ENCODE assay signal across 9 mouse cellular contexts in genomic region chr1:95397188-95397587, GRCm38 (mm10).
DNase-seq lines count a peak whose midpoint lies in the region; ATAC-seq and TF ChIP-seq lines count a peak whose summit lies in the region.
"Had no signal": no experiment of that assay in that cellular context is flagged by ENCODE, and none has a peak within 500 bp of the region (broad histone marks: within the 10 kb centered on the region; RNA-seq: fewer than 3 reads in every experiment).

No protein-coding gene starts in this region.

- TF ChIP-seq EP300 in stomach, postnatal 0 days (optimal IDR thresholded peaks at IDR 0.05): no peak

- H3K4me3 ChIP-seq in midbrain, embryonic 12.5 days: no peak overlapping the region
- no peak overlapping the region for H3K4me3 ChIP-seq in midbrain, embryonic 11.5 days (ENCODE audit: low read depth, low read length)
- no peak overlapping the region for H3K4me3 ChIP-seq in stomach, postnatal 0 days (ENCODE audit: low read depth, low read length)
- H3K4me3 ChIP-seq: lung, embryonic 15.5 days had no signal

- ATAC-seq in frontal cortex, adult (ENCODE audit: low TSS enrichment): peak; percentile 50; the same call in 1 of the 2 replicates
- ATAC-seq in midbrain, embryonic 12.5 days (ENCODE audit: low FRiP score, low read depth): peak; percentile 41; the same call in 1 of the 2 replicates
- ATAC-seq in midbrain, embryonic 11.5 days (ENCODE audit: low FRiP score): no peak
- no peak for ATAC-seq in stomach, postnatal 0 days (ENCODE audit: low FRiP score, low TSS enrichment)

- DNase-seq in frontal cortex, postnatal 14 days (ENCODE audit: low spot score in 2 of 2): no peak
- DNase-seq in midbrain, embryonic 11.5 days (ENCODE audit: low spot score, missing footprints): no peak
- DNase-seq in heart, postnatal 4 days: peak; percentile 10
- DNase-seq in stomach, postnatal 0 days (ENCODE audit: low spot score): no peak
- no peak for DNase-seq in right cerebral cortex, postnatal 25 days
- DNase-seq in cerebellum, postnatal 25 days: no peak

- no peak overlapping the region for H3K4me2 ChIP-seq in midbrain, embryonic 12.5 days (replicated peaks)
- no peak overlapping the region for H3K4me2 ChIP-seq in midbrain, embryonic 11.5 days
- H3K4me2 ChIP-seq in stomach, postnatal 0 days (replicated peaks; ENCODE audit: low read depth): no peak overlapping the region
- H3K4me2 ChIP-seq: lung, embryonic 15.5 days had no signal

- WGBS in midbrain, embryonic 12.5 days: 33% methylated on average over 4 of the region's 4 CpGs
- WGBS in midbrain, embryonic 11.5 days: 37% methylated on average over 4 of the region's 4 CpGs
- WGBS in stomach, postnatal 0 days: 48% methylated on average over 4 of the region's 4 CpGs

- no peaks in the 10 kb centered on the region for H3K9me3 ChIP-seq in midbrain, embryonic 12.5 days
- H3K9me3 ChIP-seq in midbrain, embryonic 11.5 days (ENCODE audit: control insufficient read depth, low read length): no peaks in the 10 kb centered on the region
- H3K9me3 ChIP-seq in stomach, postnatal 0 days (ENCODE audit: control insufficient read depth, low read length): no peaks in the 10 kb centered on the region
- H3K9me3 ChIP-seq: lung, embryonic 15.5 days had no signal

- no peaks in the 10 kb centered on the region for H3K36me3 ChIP-seq in midbrain, embryonic 12.5 days
- no peaks in the 10 kb centered on the region for H3K36me3 ChIP-seq in midbrain, embryonic 11.5 days (ENCODE audit: control insufficient read depth, insufficient read depth, low read length)
- no peaks in the 10 kb centered on the region for H3K36me3 ChIP-seq in stomach, postnatal 0 days (ENCODE audit: control insufficient read depth, insufficient read depth, low read length)
- H3K36me3 ChIP-seq: lung, embryonic 15.5 days had no signal

- H3K27me3 ChIP-seq in midbrain, embryonic 12.5 days: no peaks in the 10 kb centered on the region
- H3K27me3 ChIP-seq in midbrain, embryonic 11.5 days (ENCODE audit: control insufficient read depth, insufficient read depth, low read length): no peaks in the 10 kb centered on the region
- no peaks in the 10 kb centered on the region for H3K27me3 ChIP-seq in stomach, postnatal 0 days (ENCODE audit: control insufficient read depth, insufficient read depth, low read length)
- H3K27me3 ChIP-seq: lung, embryonic 15.5 days had no signal

- no peak overlapping the region for H3K27ac ChIP-seq in midbrain, embryonic 12.5 days (replicated peaks)
- no peak overlapping the region for H3K27ac ChIP-seq in midbrain, embryonic 11.5 days (ENCODE audit: low read depth, low read length)
- H3K27ac ChIP-seq in stomach, postnatal 0 days (replicated peaks): no peak overlapping the region
- H3K27ac ChIP-seq: lung, embryonic 15.5 days had no signal

- H3K9ac ChIP-seq in midbrain, embryonic 12.5 days (replicated peaks): no peak overlapping the region
- no peak overlapping the region for H3K9ac ChIP-seq in midbrain, embryonic 11.5 days (ENCODE audit: low read length)
- H3K9ac ChIP-seq in stomach, postnatal 0 days (ENCODE audit: low read length): no peak overlapping the region
- H3K9ac ChIP-seq: lung, embryonic 15.5 days had no signal

- TF ChIP-seq CTCF in stomach, postnatal 0 days (IDR thresholded peaks at IDR 0.05; ENCODE audit: low read depth): peak; percentile 42

- no peaks in the 10 kb centered on the region for H3K4me1 ChIP-seq in midbrain, embryonic 12.5 days
- H3K4me1 ChIP-seq in midbrain, embryonic 11.5 days (ENCODE audit: control insufficient read depth, insufficient read depth, low read length): no peaks in the 10 kb centered on the region
- no peaks in the 10 kb centered on the region for H3K4me1 ChIP-seq in stomach, postnatal 0 days (replicated peaks; ENCODE audit: control insufficient read depth, insufficient read depth)
- H3K4me1 ChIP-seq: lung, embryonic 15.5 days had no signal

Comparison
In these comparisons a context has a peak if more than half of its experiments do, and no peak if none do; other contexts are left out.
1. ATAC-seq: peak in frontal cortex, adult (single experiment) and midbrain, embryonic 12.5 days (single experiment); none in midbrain, embryonic 11.5 days (single experiment) and stomach, postnatal 0 days (single experiment).